ENCODE assay signal across 9 mouse cellular contexts in the genomic region with DNA sequence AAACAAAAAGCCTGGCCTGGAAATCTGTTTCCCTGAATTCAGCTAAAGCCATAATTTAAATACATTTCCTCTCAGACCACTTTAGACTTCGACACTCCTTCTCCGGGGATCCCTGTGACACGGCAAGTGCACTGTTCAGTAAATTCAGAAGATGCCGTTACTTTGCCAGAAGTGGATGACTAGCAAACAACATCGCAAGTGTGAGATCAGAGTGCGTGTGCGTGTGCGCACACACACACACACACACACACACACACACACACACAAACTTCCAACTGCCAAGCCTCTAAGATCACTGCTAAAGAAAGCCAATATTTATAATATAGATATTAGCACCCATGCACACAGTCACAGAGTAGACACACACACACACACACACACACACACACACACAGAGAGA. TPM values are rescaled to one million over a fixed set of nuclear protein-coding genes. Genes with fewer than 3 reads are reported as not detected.
DNase-seq lines count a peak whose midpoint lies in the region; ATAC-seq and TF ChIP-seq lines count a peak whose summit lies in the region.
"Had no signal": no experiment of that assay in that cellular context is flagged by ENCODE, and none has a peak within 500 bp of the region (broad histone marks: within the 10 kb centered on the region; RNA-seq: fewer than 3 reads in every experiment).

No protein-coding gene starts in this region.

- H3K9me3 ChIP-seq in heart, embryonic 14.5 days (ENCODE audit: control insufficient read depth, low read length) = no peaks in the 10 kb centered on the region
- H3K9me3 ChIP-seq in limb, embryonic 13.5 days = no peaks in the 10 kb centered on the region

- H3K4me1 ChIP-seq in heart, embryonic 14.5 days (ENCODE audit: control insufficient read depth in 2 of 2, insufficient read depth in 2 of 2, low read length in 2 of 2) = peaks cover 10 to 20% of the 10 kb centered on the region in 2 experiments; a peak in 3 of 4 replicates
- H3K4me1 ChIP-seq in limb, embryonic 13.5 days = peaks cover 28% of the 10 kb centered on the region

- H3K27ac ChIP-seq in heart, embryonic 14.5 days (replicated peaks in 1 of 2; ENCODE audit: control insufficient read depth in 1 of 2, insufficient read depth in 1 of 2, low read depth in 2 of 2, low read length in 2 of 2) = peak overlapping the region in 1 of 2 experiments; percentile 86; a peak in 2 of 4 replicates
- no peak overlapping the region for H3K27ac ChIP-seq in limb, embryonic 13.5 days

- no peak for TF ChIP-seq POLR2A in brain, embryonic 14.5 days (IDR thresholded peaks at IDR 0.05; ENCODE audit: borderline replicate concordance, extremely low read depth, insufficient read depth, insufficient read length, poor library complexity, severe bottlenecking)

- DNase-seq in heart, adult 9 months (ENCODE audit: low spot score in 2 of 2) = no peak
- peak; percentile 70 for DNase-seq in 416B (ENCODE audit: low read depth)
- peak; percentile 50 for DNase-seq in brain, embryonic 14.5 days (ENCODE audit: low read depth)
- no peak for DNase-seq in urinary bladder, postnatal 10 days (ENCODE audit: low spot score)
- no peak for DNase-seq in right cerebral cortex, adult 18-20 months
- DNase-seq in right cerebral cortex, postnatal 25 days = no peak

- no peaks in the 10 kb centered on the region for H3K27me3 ChIP-seq in heart, embryonic 14.5 days (ENCODE audit: control insufficient read depth, insufficient read depth, low read length)
- no peaks in the 10 kb centered on the region for H3K27me3 ChIP-seq in limb, embryonic 13.5 days

- peak overlapping the region; percentile 69 for H3K4me2 ChIP-seq in heart, embryonic 14.5 days (ENCODE audit: low read length)
- peak overlapping the region; percentile 58 for H3K4me2 ChIP-seq in limb, embryonic 13.5 days (replicated peaks)

- no peak for ATAC-seq in heart, embryonic 14.5 days (ENCODE audit: insufficient number of reproducible peaks, insufficient read depth, low FRiP score, low read depth)
- no peak for ATAC-seq in limb, embryonic 13.5 days (ENCODE audit: low FRiP score, low read depth)

- no peak overlapping the region; a peak in 1 of 4 replicates for H3K4me3 ChIP-seq in heart, embryonic 14.5 days (ENCODE audit: control insufficient read depth in 1 of 2, insufficient read depth in 1 of 2, low read depth in 1 of 2, low read length in 2 of 2)
- H3K4me3 ChIP-seq in limb, embryonic 13.5 days = 0 out of 2 replicates have a peak overlapping the region, but pooled peaks have one; percentile 15

- no peaks in the 10 kb centered on the region for H3K36me3 ChIP-seq in heart, embryonic 14.5 days (ENCODE audit: control insufficient read depth, insufficient read depth, low read length)
- no peaks in the 10 kb centered on the region for H3K36me3 ChIP-seq in limb, embryonic 13.5 days

- H3K9ac ChIP-seq in heart, embryonic 14.5 days (ENCODE audit: low read length) = 0 out of 2 replicates have a peak overlapping the region, but pooled peaks have one; percentile 71
- no peak overlapping the region for H3K9ac ChIP-seq in limb, embryonic 13.5 days

- WGBS in heart, embryonic 14.5 days = 55% methylated on average over 8 of the region's 8 CpGs
- 62% methylated on average over 8 of the region's 8 CpGs for WGBS in limb, embryonic 13.5 days

- no peak for TF ChIP-seq CTCF in brain, embryonic 14.5 days (IDR thresholded peaks at IDR 0.05; ENCODE audit: borderline replicate concordance, extremely low read depth, insufficient read depth, insufficient read length)

RNA-seq across cellular contexts. Expression of gene Samd13, which starts 3.7 kb away (rescaled TPM):
- polyA plus RNA-seq in heart, embryonic 14.5 days (2014; fragmentation: Nextera tagmentation; extraction: Ambion mirVana) = 1.8 and 3.1 TPM in 2 replicates
- polyA plus RNA-seq in brain, embryonic 14.5 days (2012; rRNA removed) = 0.26 TPM in 1 of 2 replicates, not detected in the other
- 1.4 and 1.9 TPM in 2 replicates for polyA plus RNA-seq in limb, embryonic 13.5 days (2015; fragmentation: Nextera tagmentation; extraction: Ambion mirVana)

RNA-seq across cellular contexts. Expression of gene 4930503B20Rik, which starts 30.6 kb away (rescaled TPM):
- polyA plus RNA-seq in heart, embryonic 14.5 days (2014; fragmentation: Nextera tagmentation; extraction: Ambion mirVana) = 0.13 TPM in 1 of 2 replicates, not detected in the other
- polyA plus RNA-seq in brain, embryonic 14.5 days (2012; rRNA removed) = 0.08 TPM in 1 of 2 replicates, not detected in the other
- not detected in 2 replicates for polyA plus RNA-seq in limb, embryonic 13.5 days (2015; fragmentation: Nextera tagmentation; extraction: Ambion mirVana)
- polyA plus RNA-seq: G1E had no signal

Comparison
In these comparisons a context has a peak if more than half of its experiments do, and no peak if none do; other contexts are left out.
1. DNase-seq: peak in 416B (single experiment) and brain, embryonic 14.5 days (single experiment); none in heart, adult 9 months (0 of 2), urinary bladder, postnatal 10 days (single experiment), right cerebral cortex, adult 18-20 months (single experiment) and right cerebral cortex, postnatal 25 days (single experiment).